Mouse (Mus musculus) layer of hippocampus, adult 2 months (tissue): ENCODE data around the gene Cyp26b1. TPM values are rescaled to one million over a fixed set of nuclear protein-coding genes. Genes with fewer than 3 reads are reported as not detected.

ENCODE experiments used
- DNase-seq, 2 experiments: peaks; one replicate each; pipeline ENCODE4 v3.0.0; 2022; ENCODE audit warnings: low spot score in 2 of 2
- H3K27ac ChIP-seq: fragments of 200-600 bp; 2 replicates; pipeline ENCODE4 v1.8.1; 2022
- H3K4me3 ChIP-seq: fragments of 200-600 bp; 2 replicates; pipeline ENCODE4 v1.8.1; 2022; ENCODE audit warnings: mild to moderate bottlenecking
- CTCF ChIP-seq: fragments of 200-600 bp; conservative IDR thresholded peaks from 2 replicates; pipeline ENCODE4 v1.8.1; 2022; ENCODE audit warnings: antibody characterized with exemption, mild to moderate bottlenecking, moderate library complexity
- total RNA-seq, 2 experiments: library from RNA; stranded (reverse); gene quantifications; 2 replicates each; pipeline ENCODE4 v1.2.3; 2021

Cyp26b1 gene
- total RNA-seq, 2 experiments from 2014 or later: 9.4 to 10.3 TPM

GRCm38 (mm10) chr6:84598725-84599124, 5.0 kb upstream of the Cyp26b1 start:
- DNase-seq: no peak
- Histone ChIP-seq H3K27ac (no peak overlapping the region), H3K4me3 (no peak overlapping the region)
- no peak for TF ChIP-seq CTCF

DNA sequence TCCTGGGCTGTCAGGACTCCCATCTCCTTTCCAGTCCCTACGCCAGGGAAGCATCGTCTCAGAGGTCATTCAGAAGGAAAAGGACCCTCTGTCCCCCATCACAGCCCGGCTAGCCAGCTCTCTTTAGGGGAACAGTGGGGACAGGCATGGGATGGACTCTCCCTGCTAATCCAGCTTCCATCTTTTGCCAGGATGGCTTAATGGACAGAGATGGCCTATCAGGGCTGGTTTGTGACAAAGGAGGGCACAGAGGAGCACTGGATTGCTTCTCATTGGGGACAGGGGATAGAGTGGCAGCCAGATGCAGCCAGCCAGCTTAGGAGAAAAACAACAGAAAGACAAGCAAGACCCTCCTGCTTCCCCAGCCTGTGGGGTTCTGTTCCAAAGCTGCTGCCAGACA, 918 bp upstream of the Cyp26b1 start:
- H3K27ac ChIP-seq: no peak overlapping the region
- DNase-seq: no peak
- TF ChIP-seq CTCF: no peak
- H3K4me3 ChIP-seq: no peak overlapping the region

- Histone ChIP-seq H3K27ac (no peak overlapping the region), H3K4me3 (no peak overlapping the region)
- no peak for TF ChIP-seq CTCF
- no peak for DNase-seq
Measured at GRCm38 (mm10) chr6:84590961-84591745, 2.6 kb downstream of the Cyp26b1 start.

- Histone ChIP-seq H3K4me3 (peak overlapping the region; percentile 0; the same call in 1 of the 2 replicates), H3K27ac (no peak overlapping the region)
- peak; percentile 100 for TF ChIP-seq CTCF
- DNase-seq: peak; percentile 77 to 94
Measured at GRCm38 (mm10) chr6:84589742-84590686, 3.7 kb downstream of the Cyp26b1 start.

DNA sequence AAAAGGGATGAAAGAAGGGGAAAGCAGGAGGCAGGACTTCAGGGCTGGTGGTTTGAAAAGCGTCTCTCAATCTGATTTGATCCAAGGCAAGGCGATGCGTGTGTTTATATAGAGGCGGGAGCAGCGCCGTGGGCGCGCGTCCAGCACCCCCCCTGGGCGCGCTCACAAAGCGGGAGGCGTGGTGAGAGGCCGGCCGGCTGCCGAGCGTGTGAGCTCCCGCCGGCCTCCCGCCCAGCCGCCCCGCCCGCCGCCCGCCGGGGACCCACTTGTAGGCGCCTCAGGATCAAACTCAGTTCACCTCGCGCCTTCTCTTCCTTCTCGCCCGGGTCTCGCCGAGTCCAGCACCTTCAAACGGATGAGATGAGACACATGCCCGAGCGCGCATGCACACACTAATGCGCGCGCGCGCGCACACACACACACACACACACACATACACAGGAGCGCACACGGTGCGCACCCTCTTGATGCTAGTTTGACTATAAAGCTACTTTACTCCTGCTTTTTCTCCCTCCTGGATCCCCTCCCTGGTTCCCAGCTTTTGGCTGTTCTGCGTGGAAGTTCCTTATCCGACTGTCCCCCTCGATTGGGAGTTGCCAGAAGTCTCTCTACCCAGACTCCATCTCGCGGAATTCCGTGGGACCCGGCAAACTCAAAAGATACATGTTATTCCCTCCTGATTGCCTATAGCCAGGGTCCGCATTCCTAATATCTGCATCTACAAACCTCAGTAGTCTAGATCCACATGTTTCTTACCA, 4.6 kb downstream of the Cyp26b1 start:
- Histone ChIP-seq H3K27ac (no peak overlapping the region), H3K4me3 (peak overlapping the region; percentile 54)
- no peak for DNase-seq
- TF ChIP-seq CTCF: no peak

- no peak for TF ChIP-seq CTCF
- H3K4me3 ChIP-seq: peak overlapping the region; percentile 54
- no peak overlapping the region for H3K27ac ChIP-seq
- DNase-seq: no peak
Measured at GRCm38 (mm10) chr6:84588221-84588894, 5.3 kb downstream of the Cyp26b1 start.

- Histone ChIP-seq H3K4me3 (peak overlapping the region; percentile 54), H3K27ac (no peak overlapping the region)
- no peak for DNase-seq
- TF ChIP-seq CTCF: no peak
Measured at GRCm38 (mm10) chr6:84587471-84588101, 6.1 kb downstream of the Cyp26b1 start.

DNA sequence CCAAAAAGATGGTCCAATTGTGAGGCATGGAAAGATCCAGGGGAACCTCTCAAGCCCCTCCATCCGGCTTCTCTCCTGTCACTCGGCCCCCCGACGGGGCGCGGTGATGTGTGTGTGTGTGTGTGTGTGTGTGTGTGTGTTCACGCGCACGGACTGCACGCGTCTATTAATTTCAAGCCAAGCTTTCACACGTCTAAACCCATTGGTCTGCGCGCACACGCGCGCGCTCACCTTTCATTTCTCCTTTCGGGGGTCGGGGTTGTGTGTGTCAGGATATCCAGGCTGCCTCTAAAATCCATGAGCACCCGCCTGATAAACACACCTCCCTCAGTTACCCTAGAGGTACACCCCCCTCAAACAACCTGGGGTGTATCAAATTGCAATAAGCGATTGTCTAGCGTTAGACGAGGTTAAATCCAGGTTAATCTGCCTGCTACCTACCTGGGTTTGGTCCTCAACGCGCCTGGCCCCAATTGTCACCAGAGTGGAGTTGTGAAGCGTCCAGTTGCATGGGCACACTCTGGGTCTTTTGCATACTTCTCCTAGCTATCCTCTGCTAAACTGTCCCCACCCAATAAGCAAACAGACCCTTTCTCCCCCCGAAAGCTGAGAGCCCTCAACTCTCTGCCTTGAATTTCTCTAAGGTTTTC, 7.0 kb downstream of the Cyp26b1 start:
- no peak for TF ChIP-seq CTCF
- H3K4me3 ChIP-seq: no peak overlapping the region
- H3K27ac ChIP-seq: no peak overlapping the region
- DNase-seq: no peak

- Histone ChIP-seq H3K4me3 (peak overlapping the region; percentile 31), H3K27ac (no peak overlapping the region)
- no peak for TF ChIP-seq CTCF
- DNase-seq: no peak
Measured at GRCm38 (mm10) chr6:84585686-84586300, 7.9 kb downstream of the Cyp26b1 start.

DNA sequence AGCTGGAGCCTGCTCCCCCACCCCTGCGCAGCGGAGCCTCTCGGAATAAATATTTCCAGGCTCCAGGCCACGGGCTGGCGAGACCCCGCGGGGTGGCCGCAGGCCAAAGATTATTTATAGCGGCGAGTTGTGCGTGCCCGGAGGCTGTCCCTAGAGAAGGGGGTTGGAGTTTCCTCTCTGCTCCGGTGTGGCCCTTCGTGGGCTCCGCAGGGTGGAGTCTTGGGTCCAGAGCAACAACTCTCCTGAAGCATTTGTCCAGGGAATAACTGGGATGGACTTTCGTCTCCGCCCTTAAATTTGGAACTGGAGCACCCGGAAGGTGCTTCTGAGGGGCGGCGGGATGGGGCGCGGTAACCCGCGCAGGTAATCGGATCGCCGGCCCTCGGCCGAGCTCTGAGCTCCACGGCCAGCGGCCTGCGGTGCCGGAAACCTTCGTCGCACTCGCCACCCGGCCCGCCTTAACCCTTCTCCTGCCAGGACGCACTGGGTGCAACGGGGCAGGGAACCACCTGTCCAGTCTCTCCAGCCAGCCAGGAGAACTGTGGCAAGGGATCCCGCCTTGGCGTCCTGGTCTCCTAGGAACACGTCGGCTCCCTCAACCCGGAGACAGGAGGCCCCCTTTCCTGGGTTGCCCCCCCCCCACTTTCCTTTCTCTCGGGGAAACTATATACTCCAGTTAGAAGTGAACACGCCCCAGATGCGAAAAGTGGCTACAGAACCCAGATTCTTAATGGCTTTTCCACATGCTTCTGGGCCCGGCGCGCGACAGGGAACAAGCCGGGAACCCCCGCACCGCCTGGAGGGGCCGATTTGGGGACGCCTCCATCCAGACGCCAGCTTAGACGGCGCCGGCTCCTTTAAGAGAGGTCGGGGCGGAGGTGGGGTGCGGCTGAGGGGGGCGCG, 8.7 kb downstream of the Cyp26b1 start:
- DNase-seq: no peak
- TF ChIP-seq CTCF: no peak
- H3K4me3 ChIP-seq: peak overlapping the region; percentile 31; the same call in 1 of the 2 replicates
- no peak overlapping the region for H3K27ac ChIP-seq
